Mouse (Mus musculus): Measurements from ENCODE around the gene Xirp1. TPM values are rescaled to one million over a fixed set of nuclear protein-coding genes. Genes with fewer than 3 reads are reported as not detected.

The Xirp1 gene
- total and polyA plus RNA-seq, 3 experiments = not detected

GRCm38 (mm10) chr9:119966221-119966910 is 57.0 kb downstream of the Xirp1 start:
- peaks cover 8 to 14% of the 10 kb centered on the region in 2 experiments; a peak in 3 of 4 replicates for H3K4me1 ChIP-seq (ENCODE audit: control insufficient read depth in 1 of 2, insufficient read depth in 2 of 2, low read length in 2 of 2)
- H3K9ac ChIP-seq (ENCODE audit: control insufficient read depth, low read depth, low read length, poor library complexity, severe bottlenecking) = no peak overlapping the region
- no peak overlapping the region for H3K4me3 ChIP-seq (ENCODE audit: control insufficient read depth in 1 of 2, insufficient read depth in 1 of 2, low read depth in 2 of 2, low read length in 2 of 2)
- no peak overlapping the region for H3K27ac ChIP-seq (ENCODE audit: control insufficient read depth, low read depth, low read length)
- no peaks in the 10 kb centered on the region; a peak in 1 of 4 replicates for H3K36me3 ChIP-seq (ENCODE audit: control insufficient read depth in 1 of 2, insufficient read depth in 2 of 2, low read length in 2 of 2)
- DNase-seq (ENCODE audit: low read depth, low spot score) = no peak
- H3K27me3 ChIP-seq (ENCODE audit: control insufficient read depth in 1 of 2, insufficient read depth in 2 of 2, low read length in 2 of 2) = no peaks in the 10 kb centered on the region
- no peaks in the 10 kb centered on the region for H3K9me3 ChIP-seq (replicated peaks; ENCODE audit: insufficient read depth, low read length)
- no peak for TF ChIP-seq E2F4 (IDR thresholded peaks at IDR 0.05; ENCODE audit: borderline replicate concordance, low read depth, low read length)
- TF ChIP-seq ZNF384 (IDR thresholded peaks at IDR 0.05; ENCODE audit: low read depth, low read length) = no peak
- TF ChIP-seq MXI1 (IDR thresholded peaks at IDR 0.05; ENCODE audit: low read depth, low read length) = no peak
- TF ChIP-seq JUND (IDR thresholded peaks at IDR 0.05; ENCODE audit: low read depth, low read length) = no peak
- TF ChIP-seq TAL1 (IDR thresholded peaks at IDR 0.05; ENCODE audit: low read length) = no peak
- no peak for TF ChIP-seq TCF12 (IDR thresholded peaks at IDR 0.05; ENCODE audit: low read depth, low read length)
- no peak for TF ChIP-seq MYB (IDR thresholded peaks at IDR 0.05; ENCODE audit: low read depth, low read length)
- no peak for TF ChIP-seq MYC (IDR thresholded peaks at IDR 0.05; ENCODE audit: low read depth, low read length)
- TF ChIP-seq KAT2A (conservative IDR thresholded peaks at IDR 0.05; ENCODE audit: low read depth, low read length) = no peak
- TF ChIP-seq CTCF (IDR thresholded peaks at IDR 0.05 in 2 of 3, conservative IDR thresholded peaks at IDR 0.05 in 1 of 3; ENCODE audit: control insufficient read depth in 1 of 3, insufficient read depth in 1 of 3, low read depth in 2 of 3, low read length in 3 of 3, poor library complexity in 1 of 3, severe bottlenecking in 1 of 3) = no peak
- no peaks in the 10 kb centered on the region for H3K79me2 ChIP-seq (ENCODE audit: control insufficient read depth, insufficient read depth, low read length, poor library complexity)

- Histone ChIP-seq H3K79me2 (ENCODE audit: control insufficient read depth, insufficient read depth, low read length, poor library complexity) (no peaks in the 10 kb centered on the region), H3K27ac (ENCODE audit: control insufficient read depth, low read depth, low read length) (no peak overlapping the region), H3K9ac (ENCODE audit: control insufficient read depth, low read depth, low read length, poor library complexity, severe bottlenecking) (no peak overlapping the region), H3K9me3 (replicated peaks; ENCODE audit: insufficient read depth, low read length) (no peaks in the 10 kb centered on the region), H3K36me3 (ENCODE audit: control insufficient read depth in 1 of 2, insufficient read depth in 2 of 2, low read length in 2 of 2) (no peaks in the 10 kb centered on the region; a peak in 1 of 4 replicates), H3K4me3 (ENCODE audit: control insufficient read depth in 1 of 2, insufficient read depth in 1 of 2, low read depth in 2 of 2, low read length in 2 of 2) (no peak overlapping the region), H3K4me1 (ENCODE audit: control insufficient read depth in 1 of 2, insufficient read depth in 2 of 2, low read length in 2 of 2) (peaks cover 8 to 14% of the 10 kb centered on the region in 2 experiments; a peak in 3 of 4 replicates), H3K27me3 (ENCODE audit: control insufficient read depth in 1 of 2, insufficient read depth in 2 of 2, low read length in 2 of 2) (no peaks in the 10 kb centered on the region)
- no peak for TF ChIP-seq EP300 (IDR thresholded peaks at IDR 0.05; ENCODE audit: low read depth in 1 of 2, low read length in 2 of 2)
- TF ChIP-seq MAFK (IDR thresholded peaks at IDR 0.05; ENCODE audit: borderline replicate concordance, low read depth, low read length) = no peak
- no peak for TF ChIP-seq MYB (IDR thresholded peaks at IDR 0.05; ENCODE audit: low read depth, low read length)
- no peak for TF ChIP-seq KAT2A (conservative IDR thresholded peaks at IDR 0.05; ENCODE audit: low read depth, low read length)
- no peak for TF ChIP-seq MAZ (IDR thresholded peaks at IDR 0.05; ENCODE audit: low read depth, low read length)
- TF ChIP-seq POLR2AphosphoS5 (IDR thresholded peaks at IDR 0.05; ENCODE audit: borderline replicate concordance, low read depth, low read length) = no peak
- TF ChIP-seq GABPA (IDR thresholded peaks at IDR 0.05; ENCODE audit: low read depth, low read length) = no peak
- no peak for TF ChIP-seq ZC3H11A (IDR thresholded peaks at IDR 0.05; ENCODE audit: low read depth, low read length)
- TF ChIP-seq NRF1 (IDR thresholded peaks at IDR 0.05; ENCODE audit: insufficient read depth, low read depth, low read length, poor library complexity, severe bottlenecking) = no peak
- DNase-seq (ENCODE audit: low read depth, low spot score) = no peak
Measured at GRCm38 (mm10) chr9:119965186-119965585, 58.2 kb downstream of the Xirp1 start.
